Mouse (Mus musculus) midbrain, embryonic 13.5 days (tissue): ENCODE measurements around the gene Slc4a1. TPM values are rescaled to one million over a fixed set of nuclear protein-coding genes. Genes with fewer than 3 reads are reported as not detected.

ENCODE experiments used
- ATAC-seq: fragments of 200-750 bp; cut with Nextera tagmentation; 2 replicates; pipeline ENCODE4 v1.8.0; 2017; ENCODE audit warnings: mild to moderate bottlenecking, moderate TSS enrichment, moderate library complexity
- H3K27ac ChIP-seq: fragments of 300-500 bp; sonication (generic); 2 replicates; pipeline ENCODE4 v1.5.1; 2015; ENCODE audit warnings: inconsistent platforms, mild to moderate bottlenecking, moderate library complexity
- H3K27me3 ChIP-seq: fragments of 300-500 bp; sonication (generic); 2 replicates; pipeline ENCODE4 v1.6.1; 2015; ENCODE audit warnings: mild to moderate bottlenecking, inconsistent platforms
- H3K36me3 ChIP-seq: fragments of 300-500 bp; sonication (generic); 2 replicates; pipeline ENCODE4 v1.6.1; 2015; ENCODE audit warnings: mild to moderate bottlenecking, inconsistent platforms
- H3K4me1 ChIP-seq: fragments of 300-500 bp; sonication (generic); replicated peaks from 2 replicates; pipeline ENCODE4 v1.6.1; 2015; ENCODE audit warnings: inconsistent platforms
- H3K4me2 ChIP-seq: fragments of 300-500 bp; sonication (generic); replicated peaks from 2 replicates; pipeline ENCODE4 v1.6.1; 2015; ENCODE audit warnings: moderate library complexity, mild to moderate bottlenecking, inconsistent platforms
- H3K4me3 ChIP-seq: fragments of 300-500 bp; sonication (generic); replicated peaks from 2 replicates; pipeline ENCODE4 v1.5.1; 2015; ENCODE audit warnings: mild to moderate bottlenecking, inconsistent platforms
- H3K9ac ChIP-seq: fragments of 300-500 bp; sonication (generic); replicated peaks from 2 replicates; pipeline ENCODE4 v1.6.1; 2015; ENCODE audit warnings: mild to moderate bottlenecking, inconsistent platforms
- H3K9me3 ChIP-seq: fragments of 300-500 bp; sonication (generic); 2 replicates; pipeline ENCODE4 v1.6.1; 2016; ENCODE audit warnings: mild to moderate bottlenecking, inconsistent platforms
- WGBS: fragments of 180-500 bp; shearing (Covaris S2); methylation state at CpG from one replicate; pipeline ENCODE4 v1.1.7; 2015; 5-methylcytosine and 5-hydroxymethylcytosine counted together
- polyA plus RNA-seq: library from polyadenylated mRNA; unstranded; fragments of >200 nt; fragmentation: Nextera tagmentation; extraction: Ambion mirVana; gene quantifications from 2 replicates; pipeline ENCODE4 v1.2.1, GENCODE M21; 2015

Slc4a1 gene
- polyA plus RNA-seq, 1 experiment from 2014 or later = 4.8 TPM

- no peaks in the 10 kb centered on the region for H3K36me3 ChIP-seq
- no peak overlapping the region for H3K27ac ChIP-seq
- H3K4me2 ChIP-seq = no peak overlapping the region
- no peaks in the 10 kb centered on the region for H3K4me1 ChIP-seq
- no peaks in the 10 kb centered on the region for H3K27me3 ChIP-seq
- H3K4me3 ChIP-seq = no peak overlapping the region
- H3K9ac ChIP-seq = no peak overlapping the region
- ATAC-seq = no peak
- 87% methylated on average over 3 of the region's 3 CpGs for WGBS
- H3K9me3 ChIP-seq = no peaks in the 10 kb centered on the region
These were observed 16.8 kb upstream of the Slc4a1 start for GRCm38 (mm10) chr11:102382794-102383193.

GRCm38 (mm10) chr11:102381341-102382100 is 15.5 kb upstream of the Slc4a1 start:
- no peak overlapping the region for H3K27ac ChIP-seq
- no peaks in the 10 kb centered on the region for H3K27me3 ChIP-seq
- H3K4me2 ChIP-seq = no peak overlapping the region
- no peak for ATAC-seq
- no peaks in the 10 kb centered on the region for H3K9me3 ChIP-seq
- no peak overlapping the region for H3K9ac ChIP-seq
- 51% methylated on average over 4 of the region's 4 CpGs for WGBS
- peaks cover 2% of the 10 kb centered on the region for H3K4me1 ChIP-seq
- H3K36me3 ChIP-seq = no peaks in the 10 kb centered on the region
- no peak overlapping the region for H3K4me3 ChIP-seq

- Histone ChIP-seq H3K27ac (no peak overlapping the region), H3K4me2 (no peak overlapping the region), H3K36me3 (no peaks in the 10 kb centered on the region), H3K4me1 (peaks cover 16% of the 10 kb centered on the region), H3K27me3 (peaks cover 2% of the 10 kb centered on the region; the same call in 1 of the 2 replicates), H3K9me3 (no peaks in the 10 kb centered on the region), H3K4me3 (no peak overlapping the region), H3K9ac (no peak overlapping the region)
- WGBS = 82% methylated on average over 5 of the region's 5 CpGs
- ATAC-seq = no peak
These were observed 14.1 kb upstream of the Slc4a1 start for GRCm38 (mm10) chr11:102380091-102380490.

- peaks cover 18% of the 10 kb centered on the region for H3K4me1 ChIP-seq
- 69% methylated on average over 12 of the region's 12 CpGs for WGBS
- no peak for ATAC-seq
- H3K27me3 ChIP-seq = peaks cover 8% of the 10 kb centered on the region
- H3K9me3 ChIP-seq = no peaks in the 10 kb centered on the region
- no peak overlapping the region for H3K27ac ChIP-seq
- no peak overlapping the region for H3K4me3 ChIP-seq
- H3K4me2 ChIP-seq = no peak overlapping the region
- no peaks in the 10 kb centered on the region for H3K36me3 ChIP-seq
- no peak overlapping the region for H3K9ac ChIP-seq
These were observed 11.2 kb upstream of the Slc4a1 start for GRCm38 (mm10) chr11:102377186-102377585.

GRCm38 (mm10) chr11:102376196-102376835 is 10.3 kb upstream of the Slc4a1 start:
- 0 out of 2 replicates have a peak overlapping the region, but pooled peaks have one; percentile 5 for H3K9ac ChIP-seq
- peaks cover 8% of the 10 kb centered on the region for H3K27me3 ChIP-seq
- peaks cover 18% of the 10 kb centered on the region for H3K4me1 ChIP-seq
- H3K4me3 ChIP-seq = peak overlapping the region; percentile 4; the same call in 1 of the 2 replicates
- H3K36me3 ChIP-seq = no peaks in the 10 kb centered on the region
- H3K4me2 ChIP-seq = peak overlapping the region; percentile 37
- ATAC-seq = no peak
- 0 out of 2 replicates have a peak overlapping the region, but pooled peaks have one; percentile 7 for H3K27ac ChIP-seq
- no peaks in the 10 kb centered on the region for H3K9me3 ChIP-seq
- WGBS = 5% methylated on average over 8 of the region's 8 CpGs

GRCm38 (mm10) chr11:102375196-102376173 is 9.5 kb upstream of the Slc4a1 start:
- H3K9ac ChIP-seq = peak overlapping the region; percentile 40; the same call in 1 of the 2 replicates
- peak overlapping the region; percentile 37 for H3K4me2 ChIP-seq
- peak; percentile 43; the same call in 1 of the 2 replicates for ATAC-seq
- no peaks in the 10 kb centered on the region for H3K36me3 ChIP-seq
- H3K27me3 ChIP-seq = peaks cover 8% of the 10 kb centered on the region
- H3K9me3 ChIP-seq = no peaks in the 10 kb centered on the region
- H3K4me3 ChIP-seq = peak overlapping the region; percentile 4
- H3K4me1 ChIP-seq = peaks cover 18% of the 10 kb centered on the region
- no peak overlapping the region for H3K27ac ChIP-seq
- WGBS = 5% methylated on average over 23 of the region's 23 CpGs

- Histone ChIP-seq H3K27me3 (peaks cover 8% of the 10 kb centered on the region), H3K9ac (no peak overlapping the region), H3K4me1 (peaks cover 18% of the 10 kb centered on the region), H3K27ac (no peak overlapping the region), H3K36me3 (no peaks in the 10 kb centered on the region), H3K4me2 (no peak overlapping the region), H3K9me3 (no peaks in the 10 kb centered on the region), H3K4me3 (no peak overlapping the region)
- WGBS = 73% methylated on average over 7 of the region's 7 CpGs
- ATAC-seq = no peak
These were observed 8.2 kb upstream of the Slc4a1 start for GRCm38 (mm10) chr11:102374108-102374725.

GRCm38 (mm10) chr11:102373646-102374045 is 7.6 kb upstream of the Slc4a1 start:
- Histone ChIP-seq H3K27ac (no peak overlapping the region), H3K9ac (no peak overlapping the region), H3K4me2 (no peak overlapping the region), H3K27me3 (peaks cover 8% of the 10 kb centered on the region), H3K9me3 (no peaks in the 10 kb centered on the region), H3K36me3 (no peaks in the 10 kb centered on the region), H3K4me3 (no peak overlapping the region), H3K4me1 (peaks cover 18% of the 10 kb centered on the region)
- no peak for ATAC-seq
- WGBS = 23% methylated on average over 2 of the region's 2 CpGs

- ATAC-seq = no peak
- WGBS = 35% methylated on average over 14 of the region's 14 CpGs
These were observed 6.9 kb upstream of the Slc4a1 start for GRCm38 (mm10) chr11:102372936-102373335.

GRCm38 (mm10) chr11:102371926-102372685 is 6.1 kb upstream of the Slc4a1 start:
- 87% methylated on average over 12 of the region's 12 CpGs for WGBS

More at GRCm38 (mm10) chr11:102372936-102373335, 6.9 kb upstream of the Slc4a1 start:
- Histone ChIP-seq H3K9ac (no peak overlapping the region), H3K27me3 (peaks cover 10% of the 10 kb centered on the region), H3K4me1 (peaks cover 18% of the 10 kb centered on the region), H3K4me3 (no peak overlapping the region), H3K4me2 (no peak overlapping the region), H3K36me3 (no peaks in the 10 kb centered on the region), H3K27ac (no peak overlapping the region), H3K9me3 (no peaks in the 10 kb centered on the region)

GRCm38 (mm10) chr11:102370285-102370684 is 4.3 kb upstream of the Slc4a1 start:
- H3K4me3 ChIP-seq = no peak overlapping the region
- no peak overlapping the region for H3K27ac ChIP-seq
- no peak for ATAC-seq
- H3K27me3 ChIP-seq = peaks cover 12% of the 10 kb centered on the region
- H3K9me3 ChIP-seq = no peaks in the 10 kb centered on the region
- WGBS = 55% methylated on average over 7 of the region's 7 CpGs
- H3K9ac ChIP-seq = no peak overlapping the region
- H3K4me2 ChIP-seq = no peak overlapping the region
- no peaks in the 10 kb centered on the region for H3K36me3 ChIP-seq
- H3K4me1 ChIP-seq = peaks cover 4% of the 10 kb centered on the region

More at GRCm38 (mm10) chr11:102371926-102372685, 6.1 kb upstream of the Slc4a1 start:
- H3K4me1 ChIP-seq = peaks cover 18% of the 10 kb centered on the region
- H3K27ac ChIP-seq = no peak overlapping the region
- no peak overlapping the region for H3K4me2 ChIP-seq
- no peak overlapping the region for H3K4me3 ChIP-seq
- H3K9ac ChIP-seq = no peak overlapping the region
- H3K36me3 ChIP-seq = no peaks in the 10 kb centered on the region
- H3K9me3 ChIP-seq = no peaks in the 10 kb centered on the region
- peaks cover 12% of the 10 kb centered on the region for H3K27me3 ChIP-seq
- no peak for ATAC-seq
